10 mouse cellular contexts compared by ENCODE assay signal in the genomic region with DNA sequence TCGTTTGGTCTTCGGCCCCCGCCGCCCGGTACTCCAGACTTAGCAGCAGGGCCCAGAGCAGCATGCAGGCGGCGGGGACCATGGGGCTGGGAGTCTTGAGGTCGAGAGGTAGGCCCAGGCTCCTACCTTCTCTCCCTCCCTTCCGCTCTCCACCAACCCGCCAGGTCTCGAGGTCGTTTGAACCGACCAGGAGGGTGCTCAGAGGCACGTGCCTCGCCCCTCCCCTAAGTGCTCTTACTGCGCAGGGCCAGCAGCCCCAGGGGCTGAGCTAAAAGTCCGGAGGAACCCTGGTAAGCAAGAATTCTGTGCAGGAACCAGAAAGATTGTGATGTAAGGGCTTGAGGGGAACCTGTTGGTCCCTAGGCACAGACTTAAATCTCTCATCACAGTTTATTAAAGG. TPM values are rescaled to one million over a fixed set of nuclear protein-coding genes. Genes with fewer than 3 reads are reported as not detected.
DNase-seq lines count a peak whose midpoint lies in the region; ATAC-seq lines count a peak whose summit lies in the region.
"Had no signal": no experiment of that assay in that cellular context is flagged by ENCODE, and none has a peak within 500 bp of the region (broad histone marks: within the 10 kb centered on the region; RNA-seq: fewer than 3 reads in every experiment).

No protein-coding gene starts in this region.

- DNase-seq in embryo, embryonic 11 days: peak; percentile 35
- no peak for DNase-seq in embryo, embryonic 10 days (ENCODE audit: low spot score)
- DNase-seq in kidney, postnatal 10 days: no peak
- DNase-seq in ES-CJ7 (ENCODE audit: low read depth, low spot score): peak; percentile 67
- DNase-seq in adrenal gland, adult 8-10 months: no peak
- no peak for DNase-seq in cerebellum, postnatal 10 days

- peaks cover 18% of the 10 kb centered on the region for H3K36me3 ChIP-seq in kidney, embryonic 14.5 days (ENCODE audit: control insufficient read depth, insufficient read depth, low read length)
- peaks cover 31% of the 10 kb centered on the region for H3K36me3 ChIP-seq in limb, embryonic 13.5 days

- no peaks in the 10 kb centered on the region for H3K27me3 ChIP-seq in kidney, embryonic 14.5 days (ENCODE audit: control insufficient read depth, insufficient read depth, low read length)
- H3K27me3 ChIP-seq in limb, embryonic 13.5 days: no peaks in the 10 kb centered on the region

- H3K4me2 ChIP-seq in kidney, embryonic 14.5 days (replicated peaks; ENCODE audit: low read depth, low read length): peak overlapping the region; percentile 23; the same call in 1 of the 2 replicates
- peak overlapping the region; percentile 46 for H3K4me2 ChIP-seq in limb, embryonic 13.5 days (replicated peaks)

- no peak; the same call in 1 of the 2 replicates for ATAC-seq in kidney, embryonic 14.5 days (ENCODE audit: low FRiP score, low TSS enrichment)
- 0 out of 2 replicates have a peak, but pooled peaks have one; percentile 8 for ATAC-seq in limb, embryonic 13.5 days (ENCODE audit: low FRiP score, low read depth)

- H3K9me3 ChIP-seq in kidney, embryonic 14.5 days (ENCODE audit: control insufficient read depth, low read length): no peaks in the 10 kb centered on the region
- H3K9me3 ChIP-seq in limb, embryonic 13.5 days: no peaks in the 10 kb centered on the region

- no peak overlapping the region for H3K4me3 ChIP-seq in kidney, embryonic 14.5 days (ENCODE audit: low read length)
- H3K4me3 ChIP-seq in limb, embryonic 13.5 days: peak overlapping the region; percentile 7; the same call in 1 of the 2 replicates

- H3K9ac ChIP-seq in kidney, embryonic 14.5 days (ENCODE audit: low read depth, low read length): no peak overlapping the region
- H3K9ac ChIP-seq in limb, embryonic 13.5 days: peak overlapping the region; percentile 21

- H3K27ac ChIP-seq in kidney, embryonic 14.5 days (ENCODE audit: low read depth, low read length): no peak overlapping the region
- H3K27ac ChIP-seq in limb, embryonic 13.5 days: no peak overlapping the region
- H3K27ac ChIP-seq: macrophage had no signal

- H3K4me1 ChIP-seq in kidney, embryonic 14.5 days (ENCODE audit: control insufficient read depth, insufficient read depth, low read length): 0 out of 2 replicates have a peak, but pooled peaks cover 3% of the 10 kb centered on the region
- peaks cover 8% of the 10 kb centered on the region; the same call in 1 of the 2 replicates for H3K4me1 ChIP-seq in limb, embryonic 13.5 days

- 33% methylated on average over 17 of the region's 17 CpGs for WGBS in kidney, embryonic 14.5 days
- WGBS in limb, embryonic 13.5 days: 28% methylated on average over 16 of the region's 17 CpGs

RNA-seq across cellular contexts. Expression of a gene that starts 0.5 kb away (rescaled TPM):
- polyA plus RNA-seq in kidney, embryonic 14.5 days (2014; fragmentation: Nextera tagmentation; extraction: Ambion mirVana): 0.19 and 0.57 TPM in 2 replicates
- polyA plus RNA-seq in limb, embryonic 13.5 days (2015; fragmentation: Nextera tagmentation; extraction: Ambion mirVana): 0.73 and 0.88 TPM in 2 replicates
- under 1 TPM in 1 of 4 experiments, not detected in 3; 0.19 TPM for total RNA-seq in adrenal gland, adult 8-10 months (2022)

RNA-seq across cellular contexts. Expression of a gene that starts 8.9 kb away (rescaled TPM):
- 18.5 and 19.1 TPM in 2 replicates for polyA plus RNA-seq in kidney, embryonic 14.5 days (2014; fragmentation: Nextera tagmentation; extraction: Ambion mirVana)
- polyA plus RNA-seq in limb, embryonic 13.5 days (2015; fragmentation: Nextera tagmentation; extraction: Ambion mirVana): 15.1 and 17.1 TPM in 2 replicates
- total RNA-seq in adrenal gland, adult 8-10 months (2022): 1 to 10 TPM; 6.6 to 7.1 (median 6.8) TPM

RNA-seq across cellular contexts. Expression of a gene that starts 10.1 kb away (rescaled TPM):
- polyA plus RNA-seq in kidney, embryonic 14.5 days (2014; fragmentation: Nextera tagmentation; extraction: Ambion mirVana): 2.1 and 2.4 TPM in 2 replicates
- polyA plus RNA-seq in limb, embryonic 13.5 days (2015; fragmentation: Nextera tagmentation; extraction: Ambion mirVana): 2.2 and 2.5 TPM in 2 replicates
- total RNA-seq in adrenal gland, adult 8-10 months (2022): under 1 TPM in 1 of 4 experiments, not detected in 3; 0.75 TPM
- total RNA-seq: common myeloid progenitor, adult 5-6 weeks had no signal
- polyA plus RNA-seq: macrophage had no signal

RNA-seq across cellular contexts. Expression of a gene that starts 12.4 kb away (rescaled TPM):
- polyA plus RNA-seq in kidney, embryonic 14.5 days (2014; fragmentation: Nextera tagmentation; extraction: Ambion mirVana): 109 and 113 TPM in 2 replicates
- 77.1 and 82.7 TPM in 2 replicates for polyA plus RNA-seq in limb, embryonic 13.5 days (2015; fragmentation: Nextera tagmentation; extraction: Ambion mirVana)
- 100 to 1,000 TPM in 2 of 4 experiments, 10 to 100 TPM in 2; 81.4 to 119 (median 97.4) TPM for total RNA-seq in adrenal gland, adult 8-10 months (2022)

RNA-seq across cellular contexts. Expression of a gene that starts 23.2 kb away (rescaled TPM):
- polyA plus RNA-seq in kidney, embryonic 14.5 days (2014; fragmentation: Nextera tagmentation; extraction: Ambion mirVana): 9.7 and 15.4 TPM in 2 replicates
- 11.5 and 12.5 TPM in 2 replicates for polyA plus RNA-seq in limb, embryonic 13.5 days (2015; fragmentation: Nextera tagmentation; extraction: Ambion mirVana)
- total RNA-seq in adrenal gland, adult 8-10 months (2022): 10 to 100 TPM; 21.4 to 40.8 (median 28.2) TPM

Comparison
In these comparisons a context has a peak if more than half of its experiments do, and no peak if none do; other contexts are left out.
1. DNase-seq: peak in embryo, embryonic 11 days (single experiment) and ES-CJ7 (single experiment); none in embryo, embryonic 10 days (single experiment), kidney, postnatal 10 days (single experiment), adrenal gland, adult 8-10 months (single experiment) and cerebellum, postnatal 10 days (0 of 2).